Mouse (Mus musculus) kidney, postnatal 0 days (tissue): ENCODE measurements around the gene Brox. TPM values are rescaled to one million over a fixed set of nuclear protein-coding genes. Genes with fewer than 3 reads are reported as not detected.

Experiments
- ATAC-seq: fragments of 200-750 bp; cut with Nextera tagmentation; replicated peaks from 2 replicates; pipeline ENCODE4 v1.8.0; 2017; ENCODE audit warnings: low read depth, moderate number of reproducible peaks, moderate TSS enrichment, moderate library complexity; ENCODE audit not compliant: low FRiP score
- DNase-seq: peaks from one replicate; pipeline ENCODE4 v3.0.0-alpha.2; 2016; ENCODE audit warnings: low spot score
- H3K27ac ChIP-seq: fragments of 300-500 bp; sonication (generic); 2 replicates; pipeline ENCODE4 v1.5.1; 2014; ENCODE audit warnings: mild to moderate bottlenecking
- H3K27me3 ChIP-seq: fragments of 300-500 bp; sonication (generic); 2 replicates; pipeline ENCODE4 v1.6.1; 2014; ENCODE audit warnings: low read length, mixed read lengths; ENCODE audit not compliant: insufficient read depth
- H3K36me3 ChIP-seq: fragments of 300-500 bp; sonication (generic); 2 replicates; pipeline ENCODE4 v1.6.1; 2014; ENCODE audit warnings: low read length, mixed read lengths; ENCODE audit not compliant: insufficient read depth
- H3K4me1 ChIP-seq: fragments of 300-500 bp; sonication (generic); replicated peaks from 2 replicates; pipeline ENCODE4 v1.6.1; 2014; ENCODE audit warnings: antibody characterized with exemption, low read length, mixed read lengths; ENCODE audit not compliant: insufficient read depth
- H3K4me2 ChIP-seq: fragments of 300-500 bp; sonication (generic); 2 replicates; pipeline ENCODE4 v1.6.1; 2014; ENCODE audit warnings: mild to moderate bottlenecking, low read length, moderate library complexity, mixed read lengths
- H3K4me3 ChIP-seq: fragments of 300-500 bp; sonication (generic); replicated peaks from 2 replicates; pipeline ENCODE4 v1.5.1; 2014; ENCODE audit warnings: low read depth, low read length
- H3K9ac ChIP-seq: fragments of 300-500 bp; sonication (generic); 2 replicates; pipeline ENCODE4 v1.6.1; 2014; ENCODE audit warnings: low read depth, low read length
- H3K9me3 ChIP-seq: fragments of 300-500 bp; sonication (generic); replicated peaks from 2 replicates; pipeline ENCODE4 v1.6.1; 2016; ENCODE audit warnings: low read length, inconsistent platforms, mixed read lengths
- CTCF ChIP-seq: IDR thresholded peaks from 2 replicates; pipeline ENCODE4 v1.5.1; 2016; ENCODE audit warnings: antibody characterized with exemption, low read depth, mild to moderate bottlenecking, moderate library complexity
- WGBS: fragments of 180-500 bp; shearing (Covaris S2); extraction: QIAGEN DNeasy Blood & Tissue Kit; methylation state at CpG from one replicate; pipeline ENCODE4 v1.1.7; 2014; 5-methylcytosine and 5-hydroxymethylcytosine counted together
- polyA plus RNA-seq: library from polyadenylated mRNA; unstranded; fragments of >200 nt; fragmentation: Nextera tagmentation; extraction: Ambion mirVana; gene quantifications from 2 replicates; pipeline ENCODE4 v1.2.1, GENCODE M21; 2015

Gene Brox
- polyA plus RNA-seq, 1 experiment from 2014 or later: 43.7 TPM

DNA sequence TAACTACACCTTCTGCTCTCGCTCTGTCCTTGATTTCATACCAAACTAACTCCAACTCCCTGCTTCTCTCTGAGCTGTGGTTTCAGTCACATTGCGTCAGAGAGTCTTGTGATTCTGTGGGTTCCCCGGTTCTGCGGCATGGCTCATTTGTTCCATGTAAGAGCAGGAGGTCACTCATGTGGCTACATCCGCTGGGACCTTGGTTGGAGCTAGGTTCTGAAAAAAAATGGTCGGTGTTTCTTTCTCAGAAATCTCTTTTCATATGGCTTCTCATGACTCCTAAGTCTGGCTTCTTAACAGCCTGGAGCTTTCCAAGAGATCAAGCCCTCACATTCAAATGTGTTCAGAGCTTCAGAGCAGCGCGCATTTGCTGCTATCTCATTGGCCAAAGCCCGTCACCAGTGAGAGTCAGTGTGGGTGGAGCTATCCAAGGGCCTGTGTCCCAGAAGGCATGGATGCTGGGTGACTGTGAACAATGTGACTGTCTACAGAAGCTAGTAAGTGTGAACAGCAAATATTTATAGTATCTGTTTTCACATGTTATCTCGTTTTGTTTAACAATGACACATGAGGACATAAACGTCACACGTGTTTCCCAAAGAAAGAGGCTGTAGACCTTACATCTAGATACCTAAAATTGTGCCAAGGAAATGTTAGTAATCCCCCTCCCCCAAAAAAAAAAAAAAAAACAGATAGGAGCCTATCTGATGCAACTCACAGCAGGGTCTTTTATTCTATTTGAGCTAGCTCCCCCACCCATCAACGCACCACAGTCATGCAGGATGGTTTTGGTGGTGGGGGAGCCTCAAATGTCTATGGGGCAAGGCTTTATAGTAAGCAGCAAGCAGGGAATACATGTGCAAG lies 32.7 kb downstream of the Brox start:
- 71% methylated on average over 13 of the region's 13 CpGs for WGBS
- no peak overlapping the region for H3K9ac ChIP-seq
- DNase-seq: no peak
- no peaks in the 10 kb centered on the region for H3K9me3 ChIP-seq
- no peaks in the 10 kb centered on the region for H3K4me1 ChIP-seq
- H3K27me3 ChIP-seq: no peaks in the 10 kb centered on the region
- no peak overlapping the region for H3K4me2 ChIP-seq
- TF ChIP-seq CTCF: no peak
- no peak overlapping the region for H3K4me3 ChIP-seq
- H3K36me3 ChIP-seq: no peaks in the 10 kb centered on the region
- H3K27ac ChIP-seq: no peak overlapping the region
- ATAC-seq: no peak

DNA sequence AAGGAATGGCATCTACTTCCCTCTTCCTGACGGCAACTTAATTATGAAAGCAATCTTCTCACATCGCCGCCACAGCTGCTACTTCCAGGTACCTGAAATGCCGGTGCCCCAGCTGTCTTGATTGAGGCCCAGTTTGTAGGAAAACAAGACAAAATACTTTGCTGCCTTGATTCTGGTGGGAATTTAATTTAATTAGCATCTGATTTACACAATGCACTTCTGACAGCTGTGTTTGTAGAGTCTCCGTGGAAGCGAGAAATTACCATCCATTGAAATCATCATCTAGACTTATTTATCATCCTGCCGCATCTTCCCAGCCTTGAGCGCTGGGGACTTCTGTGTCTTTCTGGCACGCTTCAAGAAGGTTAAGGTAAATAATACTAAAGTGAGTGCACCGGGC lies 44.5 kb downstream of the Brox start:
- Histone ChIP-seq H3K4me3 (no peak overlapping the region), H3K4me1 (no peaks in the 10 kb centered on the region), H3K27ac (no peak overlapping the region), H3K36me3 (no peaks in the 10 kb centered on the region), H3K9me3 (no peaks in the 10 kb centered on the region), H3K4me2 (no peak overlapping the region), H3K27me3 (no peaks in the 10 kb centered on the region; the same call in 1 of the 2 replicates), H3K9ac (no peak overlapping the region)
- 55% methylated on average over 10 of the region's 10 CpGs for WGBS
- no peak for ATAC-seq
- TF ChIP-seq CTCF: no peak
- no peak for DNase-seq

DNA sequence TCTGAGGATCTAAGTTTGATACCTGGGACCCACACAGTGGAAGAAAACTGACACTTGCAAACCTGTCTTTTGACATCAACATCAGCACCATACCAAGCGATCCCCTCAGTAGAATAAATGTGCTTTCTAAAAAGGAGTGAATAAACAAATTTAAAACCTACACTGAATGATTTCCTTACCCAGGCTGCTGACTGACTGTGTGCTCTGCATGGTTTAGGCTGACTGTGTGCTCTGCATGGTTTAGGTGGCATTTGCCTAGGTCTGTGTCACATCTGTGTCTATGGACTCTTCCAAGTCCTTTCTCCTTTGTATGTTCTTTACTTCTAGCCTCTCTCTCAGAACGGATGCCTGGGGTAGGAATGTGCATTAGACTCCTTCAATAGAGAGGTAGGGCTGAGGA lies 45.3 kb downstream of the Brox start:
- H3K4me3 ChIP-seq: no peak overlapping the region
- H3K27ac ChIP-seq: no peak overlapping the region
- H3K4me2 ChIP-seq: no peak overlapping the region
- DNase-seq: no peak
- 80% methylated on average over 2 of the region's 2 CpGs for WGBS
- H3K4me1 ChIP-seq: no peaks in the 10 kb centered on the region
- no peaks in the 10 kb centered on the region for H3K36me3 ChIP-seq
- ATAC-seq: no peak
- H3K27me3 ChIP-seq: no peaks in the 10 kb centered on the region; the same call in 1 of the 2 replicates
- no peak overlapping the region for H3K9ac ChIP-seq
- no peaks in the 10 kb centered on the region for H3K9me3 ChIP-seq
- TF ChIP-seq CTCF: no peak

GRCm38 (mm10) chr1:183250612-183251011 lies 46.5 kb downstream of the Brox start:
- 76% methylated on average over 4 of the region's 4 CpGs for WGBS
- H3K27me3 ChIP-seq: no peaks in the 10 kb centered on the region; the same call in 1 of the 2 replicates
- no peak overlapping the region for H3K9ac ChIP-seq
- no peak overlapping the region for H3K27ac ChIP-seq
- no peak overlapping the region for H3K4me2 ChIP-seq
- ATAC-seq (no peak), DNase-seq (no peak)
- H3K9me3 ChIP-seq: no peaks in the 10 kb centered on the region
- no peak overlapping the region for H3K4me3 ChIP-seq
- H3K4me1 ChIP-seq: no peaks in the 10 kb centered on the region
- no peak for TF ChIP-seq CTCF
- H3K36me3 ChIP-seq: no peaks in the 10 kb centered on the region

DNA sequence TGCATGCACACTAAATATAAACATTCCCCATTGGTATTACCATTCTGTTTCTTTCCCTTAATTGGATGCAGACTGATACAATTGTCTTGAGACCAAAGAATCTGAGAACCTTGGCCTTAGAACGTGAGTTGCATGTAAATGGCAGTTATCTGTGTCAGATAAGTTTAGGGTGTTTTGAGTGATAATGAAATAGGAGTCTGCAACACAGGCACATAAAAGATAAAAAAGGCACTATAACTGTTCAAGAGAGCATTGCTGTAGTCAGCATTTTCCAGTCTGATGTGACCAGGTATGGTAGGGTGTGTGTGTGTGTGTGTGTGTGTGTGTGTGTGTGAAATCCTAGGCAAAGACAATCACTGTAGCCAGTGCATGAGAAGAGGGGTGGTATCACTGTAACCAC lies 48.9 kb downstream of the Brox start:
- Histone ChIP-seq H3K4me1 (no peaks in the 10 kb centered on the region), H3K9me3 (no peaks in the 10 kb centered on the region), H3K9ac (no peak overlapping the region), H3K4me3 (no peak overlapping the region), H3K27ac (no peak overlapping the region), H3K27me3 (no peaks in the 10 kb centered on the region; the same call in 1 of the 2 replicates), H3K36me3 (no peaks in the 10 kb centered on the region), H3K4me2 (no peak overlapping the region)
- WGBS: 59% methylated on average over 1 of the region's 1 CpGs
- no peak for TF ChIP-seq CTCF
- DNase-seq (no peak), ATAC-seq (no peak)

- no peak for ATAC-seq
- Histone ChIP-seq H3K27me3 (no peaks in the 10 kb centered on the region), H3K27ac (no peak overlapping the region), H3K36me3 (no peaks in the 10 kb centered on the region), H3K4me2 (no peak overlapping the region), H3K4me1 (no peaks in the 10 kb centered on the region), H3K9me3 (no peaks in the 10 kb centered on the region), H3K4me3 (no peak overlapping the region), H3K9ac (no peak overlapping the region)
- peak; percentile 26; the same call in 1 of the 2 replicates for TF ChIP-seq CTCF
- 77% methylated on average over 7 of the region's 7 CpGs for WGBS
- DNase-seq: no peak
These were observed 53.8 kb downstream of the Brox start for GRCm38 (mm10) chr1:183243293-183243692.

GRCm38 (mm10) chr1:183237901-183238300 lies 59.2 kb downstream of the Brox start:
- no peaks in the 10 kb centered on the region for H3K27me3 ChIP-seq
- H3K27ac ChIP-seq: no peak overlapping the region
- H3K4me3 ChIP-seq: no peak overlapping the region
- 17% methylated on average over 2 of the region's 2 CpGs for WGBS
- TF ChIP-seq CTCF: peak; percentile 90
- H3K4me1 ChIP-seq: no peaks in the 10 kb centered on the region
- no peaks in the 10 kb centered on the region for H3K9me3 ChIP-seq
- ATAC-seq: no peak
- H3K4me2 ChIP-seq: no peak overlapping the region
- H3K36me3 ChIP-seq: no peaks in the 10 kb centered on the region
- H3K9ac ChIP-seq: no peak overlapping the region
- DNase-seq: peak; percentile 76
